Mouse (Mus musculus): Measurements from ENCODE around the gene Bckdk. TPM values are rescaled to one million over a fixed set of nuclear protein-coding genes. Genes with fewer than 3 reads are reported as not detected.
"Not testable (repeated sequence)": the region's sequence is repeated elsewhere in the genome, so short reads cannot be mapped to it uniquely, and the experiment has no call there.

The Bckdk gene
- polyA plus RNA-seq, 1 experiment = 94.7 TPM

DNA sequence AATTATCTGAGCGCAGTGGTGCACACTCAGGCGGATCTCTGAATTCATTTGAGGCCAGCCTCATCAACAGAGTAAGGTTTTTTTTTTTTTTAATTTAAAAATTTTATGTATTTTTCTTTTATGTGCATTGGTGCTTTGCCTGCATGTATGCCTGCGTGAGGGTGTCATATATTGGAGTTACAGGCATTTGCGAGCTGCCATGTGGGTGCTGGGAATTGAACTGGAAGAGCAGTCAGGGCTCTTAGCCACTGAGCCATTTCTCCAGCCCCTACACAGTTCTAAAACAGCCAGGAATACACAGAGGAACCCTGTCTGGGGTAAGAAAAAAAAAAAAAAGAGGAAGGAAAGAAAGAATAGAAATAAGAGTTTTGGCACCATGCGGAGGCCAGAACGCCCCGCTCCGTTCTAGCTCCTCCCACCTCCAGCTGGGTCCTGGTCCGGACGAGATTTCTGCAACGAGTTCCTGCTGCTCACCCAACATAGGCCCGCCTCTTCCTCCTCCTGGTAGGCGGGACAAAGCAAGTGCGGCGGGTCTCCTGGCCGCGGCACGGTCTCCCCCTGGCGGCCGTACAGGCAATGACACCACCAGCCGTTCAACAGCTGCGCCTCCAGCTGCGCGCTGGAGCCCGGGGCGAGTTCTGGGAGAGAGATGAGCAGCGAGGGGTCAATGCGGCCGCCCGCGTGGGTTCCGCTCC, 31.3 kb downstream of the Bckdk start:
- Histone ChIP-seq H3K4me3 (replicated peaks; ENCODE audit: extremely low read depth, low read depth, low read length) (peak overlapping the region; percentile 60), H3K4me1 (ENCODE audit: control insufficient read depth, insufficient read depth, low read length) (0 out of 2 replicates have a peak, but pooled peaks cover 2% of the 10 kb centered on the region)
- WGBS = 6% methylated on average over 32 of the region's 32 CpGs
- TF ChIP-seq CTCF (IDR thresholded peaks at IDR 0.05; ENCODE audit: insufficient read depth, low read length) = peak; percentile 51
- TF ChIP-seq POLR2A (IDR thresholded peaks at IDR 0.05; ENCODE audit: borderline replicate concordance, extremely low read depth, low read depth, low read length) = peak; percentile 68; the same call in 1 of the 2 replicates
- DNase-seq = peak; percentile 94

DNA sequence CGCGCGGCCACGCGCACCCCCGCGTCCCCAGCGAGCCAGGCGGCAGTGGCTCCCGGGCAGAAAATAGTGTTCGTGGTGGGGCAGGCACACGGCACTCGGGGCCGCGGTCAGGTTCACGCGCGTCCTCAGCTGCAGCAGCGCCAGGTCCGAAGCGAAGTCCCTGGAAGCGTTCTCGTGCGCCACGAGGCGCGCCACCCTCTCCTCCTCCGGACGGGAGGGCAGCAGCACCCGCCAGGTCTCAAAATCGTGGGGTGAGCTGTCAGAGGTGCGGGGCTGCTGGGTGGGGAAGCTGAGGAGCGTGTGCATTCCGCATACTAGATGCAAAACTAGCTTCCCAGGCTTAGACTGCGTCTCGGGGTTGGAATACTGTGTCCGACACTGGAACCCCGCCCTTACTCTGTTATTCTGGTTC, 31.9 kb downstream of the Bckdk start:
- Histone ChIP-seq H3K4me1 (ENCODE audit: control insufficient read depth, insufficient read depth, low read length) (0 out of 2 replicates have a peak, but pooled peaks cover 2% of the 10 kb centered on the region), H3K4me3 (replicated peaks; ENCODE audit: extremely low read depth, low read depth, low read length) (peak overlapping the region; percentile 60)
- WGBS = under 1% methylated on average over 38 of the region's 38 CpGs
- DNase-seq = no peak
- TF ChIP-seq POLR2A (IDR thresholded peaks at IDR 0.05; ENCODE audit: borderline replicate concordance, extremely low read depth, low read depth, low read length) = no peak
- no peak for TF ChIP-seq CTCF (IDR thresholded peaks at IDR 0.05; ENCODE audit: insufficient read depth, low read length)

DNA sequence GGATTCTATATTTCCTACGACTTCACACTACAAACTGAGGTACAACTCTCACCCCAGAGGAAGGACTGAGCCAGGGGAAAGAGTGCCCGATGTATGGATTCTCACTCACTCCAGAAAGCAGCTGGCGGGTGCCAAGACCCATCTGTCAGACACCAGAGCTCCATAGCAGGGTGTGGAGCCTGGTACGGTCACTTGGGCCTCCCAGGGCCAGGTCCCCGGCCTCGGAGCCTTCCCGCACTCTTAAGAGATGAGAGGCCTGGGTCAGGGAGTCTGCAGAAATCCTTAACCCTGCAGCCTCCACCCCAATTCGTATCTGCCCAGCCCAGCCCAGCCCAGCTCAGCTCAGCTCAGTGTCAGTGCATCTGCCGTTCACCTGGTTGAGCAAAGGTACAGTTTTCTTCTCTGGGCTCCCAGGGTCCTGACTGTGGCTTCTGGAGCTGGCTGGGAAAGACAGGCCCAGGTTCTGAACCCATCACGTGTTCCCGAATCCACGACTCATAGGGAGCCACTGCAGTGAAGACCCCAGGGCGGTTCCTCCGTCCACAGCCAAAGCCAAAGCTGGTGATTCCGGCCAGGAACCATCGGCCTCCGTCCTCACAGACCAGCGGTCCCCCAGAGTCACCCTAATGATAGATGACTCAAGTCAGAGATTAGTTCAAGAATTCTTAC, 32.5 kb downstream of the Bckdk start:
- H3K4me1 ChIP-seq (ENCODE audit: control insufficient read depth, insufficient read depth, low read length) = 0 out of 2 replicates have a peak, but pooled peaks cover 2% of the 10 kb centered on the region
- TF ChIP-seq POLR2A (IDR thresholded peaks at IDR 0.05; ENCODE audit: borderline replicate concordance, extremely low read depth, low read depth, low read length) (no peak), CTCF (IDR thresholded peaks at IDR 0.05; ENCODE audit: insufficient read depth, low read length) (no peak)
- DNase-seq = no peak
- H3K4me3 ChIP-seq (replicated peaks; ENCODE audit: extremely low read depth, low read depth, low read length) = peak overlapping the region; percentile 60
- 57% methylated on average over 18 of the region's 18 CpGs for WGBS

DNA sequence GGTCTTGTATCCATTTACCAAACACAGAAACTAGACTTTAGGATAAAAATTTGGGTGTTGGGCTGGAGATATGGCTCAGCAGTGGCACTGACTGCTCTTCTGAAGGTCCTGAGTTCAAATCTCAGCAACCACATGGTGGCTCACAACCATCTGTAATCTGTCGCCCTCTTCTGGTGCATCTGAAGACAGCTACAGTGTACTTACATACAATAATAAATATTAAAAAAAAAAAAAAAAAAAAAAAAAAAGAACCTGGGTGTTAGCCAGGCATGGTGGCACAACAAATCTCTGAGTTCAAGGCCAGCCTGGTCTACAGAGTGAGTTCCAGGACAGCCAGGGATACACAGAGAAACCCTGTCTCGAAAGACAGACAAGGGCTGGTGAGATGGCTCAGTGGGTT, 38.2 kb downstream of the Bckdk start:
- H3K4me3 ChIP-seq (replicated peaks; ENCODE audit: extremely low read depth, low read depth, low read length); DNase-seq; H3K4me1 ChIP-seq (ENCODE audit: control insufficient read depth, insufficient read depth, low read length): not testable (repeated sequence)
- 53% methylated on average over 2 of the region's 2 CpGs for whole genome bisulfite sequencing

DNA sequence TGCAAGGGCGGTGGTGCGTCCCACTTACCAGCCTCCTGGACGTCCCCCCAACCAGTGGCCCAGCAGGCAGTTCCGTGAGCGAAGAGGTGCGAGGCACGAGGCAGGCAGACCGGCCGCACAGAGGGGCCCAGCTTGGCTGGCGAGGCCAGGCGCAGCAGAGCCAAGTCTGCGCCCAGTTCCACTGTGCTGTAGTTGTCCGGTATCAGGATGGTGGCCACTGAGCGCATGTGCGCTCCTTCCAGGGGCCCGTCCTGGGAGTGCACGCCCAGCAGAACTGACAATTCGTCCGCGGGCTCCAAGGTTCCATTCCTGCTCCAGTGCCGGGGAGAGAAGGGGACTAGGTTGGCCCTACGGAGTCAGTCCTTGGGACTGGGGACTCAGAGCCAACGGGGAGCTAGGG, 40.7 kb downstream of the Bckdk start:
- no peak overlapping the region for H3K4me3 ChIP-seq (replicated peaks; ENCODE audit: extremely low read depth, low read depth, low read length)

DNA sequence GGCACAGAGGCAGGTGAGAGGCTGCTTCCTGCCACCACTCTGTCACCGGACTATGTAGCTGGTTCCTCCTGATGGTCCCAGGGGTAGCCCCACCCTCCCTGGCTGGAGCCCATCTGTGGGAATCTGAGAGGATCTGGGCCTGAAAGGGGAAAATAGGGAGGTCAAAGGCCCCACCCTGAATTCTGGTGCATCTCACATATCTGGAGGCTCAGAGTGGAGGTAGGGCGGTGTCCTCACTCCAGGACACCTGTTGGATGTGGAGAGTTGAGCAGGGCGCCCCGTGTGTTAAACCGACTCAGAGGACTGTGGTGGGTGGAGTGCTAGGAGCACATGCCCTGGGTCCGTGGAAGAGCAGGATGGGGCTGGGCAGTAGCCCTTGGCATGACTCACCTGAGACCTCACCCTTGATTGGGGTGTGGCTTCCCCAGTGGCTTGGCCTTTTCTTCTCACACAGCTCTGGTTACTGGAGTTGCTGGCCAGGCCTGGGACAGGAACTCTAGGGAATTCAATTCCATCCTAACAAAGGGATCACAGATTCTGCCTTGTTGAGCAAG, 42.7 kb downstream of the Bckdk start, which contains the start of gene Prss36:
Gene Prss36 (minus strand): TSS at position 256 of the 554 bp plus-strand sequence.
- 67% methylated on average over 6 of the region's 6 CpGs for WGBS
- no peaks in the 10 kb centered on the region for H3K4me1 ChIP-seq (ENCODE audit: control insufficient read depth, insufficient read depth, low read length)
- no peak for TF ChIP-seq CTCF (IDR thresholded peaks at IDR 0.05; ENCODE audit: insufficient read depth, low read length)
- no peak for TF ChIP-seq POLR2A (IDR thresholded peaks at IDR 0.05; ENCODE audit: borderline replicate concordance, extremely low read depth, low read depth, low read length)
- DNase-seq = no peak
- H3K4me3 ChIP-seq (replicated peaks; ENCODE audit: extremely low read depth, low read depth, low read length) = no peak within 1 kb of the TSS

More for the DNA sequence above, 40.7 kb downstream of the Bckdk start:
- 16% methylated on average over 23 of the region's 23 CpGs for WGBS
- no peaks in the 10 kb centered on the region for H3K4me1 ChIP-seq (ENCODE audit: control insufficient read depth, insufficient read depth, low read length)
- DNase-seq = no peak
- TF ChIP-seq CTCF (IDR thresholded peaks at IDR 0.05; ENCODE audit: insufficient read depth, low read length) = no peak
- TF ChIP-seq POLR2A (IDR thresholded peaks at IDR 0.05; ENCODE audit: borderline replicate concordance, extremely low read depth, low read depth, low read length) = no peak

DNA sequence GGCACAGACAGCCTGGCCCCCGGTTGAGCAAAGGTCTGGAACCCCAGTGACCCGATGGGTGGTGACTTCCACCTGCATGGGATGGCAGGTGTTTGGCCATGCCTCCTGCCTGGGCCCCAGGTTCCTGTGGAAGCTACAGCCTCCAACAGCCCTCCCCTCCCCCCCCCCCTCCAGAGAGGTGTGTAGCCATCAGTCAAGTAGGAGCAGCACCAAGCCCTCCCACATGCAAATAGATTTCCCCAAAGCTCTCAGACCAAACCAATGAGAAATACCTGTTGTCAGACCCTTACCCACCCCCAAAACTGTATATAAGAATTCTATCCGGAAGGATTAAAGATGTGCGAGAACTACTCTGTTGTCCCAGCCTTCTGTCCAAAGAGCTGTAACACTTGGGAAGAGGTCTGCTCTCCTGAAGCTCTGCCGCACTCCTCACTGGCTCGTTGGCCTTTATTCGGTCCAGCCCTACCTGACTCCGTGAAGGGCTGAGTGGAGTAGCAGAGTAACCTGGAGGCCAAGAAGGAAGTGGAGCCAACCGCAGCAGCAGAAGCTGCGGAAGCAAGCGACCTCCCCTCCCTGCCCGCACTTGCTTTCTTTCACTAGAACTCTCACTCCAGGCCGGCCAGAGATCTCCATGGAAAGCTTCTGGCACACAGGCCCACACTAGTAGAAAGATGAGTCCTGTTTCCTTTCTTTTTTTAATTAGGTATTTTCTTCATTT, 49.1 kb downstream of the Bckdk start:
- WGBS = 33% methylated on average over 13 of the region's 13 CpGs
- DNase-seq = no peak
- TF ChIP-seq CTCF (IDR thresholded peaks at IDR 0.05; ENCODE audit: insufficient read depth, low read length) = no peak
- TF ChIP-seq POLR2A (IDR thresholded peaks at IDR 0.05; ENCODE audit: borderline replicate concordance, extremely low read depth, low read depth, low read length) = no peak
- H3K4me3 ChIP-seq (replicated peaks; ENCODE audit: extremely low read depth, low read depth, low read length) = no peak overlapping the region
- H3K4me1 ChIP-seq (ENCODE audit: control insufficient read depth, insufficient read depth, low read length) = no peaks in the 10 kb centered on the region

DNA sequence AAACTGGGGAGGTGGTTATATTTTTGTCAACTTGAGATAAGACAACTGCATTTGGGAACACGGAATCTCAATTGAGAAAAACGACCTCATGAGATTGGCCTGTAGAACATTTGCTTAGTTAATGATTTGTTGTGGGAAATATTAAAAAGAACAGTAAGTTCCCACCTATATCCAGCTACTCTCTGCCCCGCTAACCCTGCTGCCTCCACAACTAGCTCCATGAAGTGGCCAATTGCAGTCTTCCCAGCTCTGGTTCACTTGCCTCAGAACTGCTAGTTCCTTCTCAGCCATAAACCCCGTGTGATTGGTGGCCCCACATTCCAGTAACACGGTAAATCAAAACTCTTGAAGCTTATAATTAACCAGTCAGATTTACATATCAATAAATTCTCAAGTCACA, 55.5 kb downstream of the Bckdk start:
- H3K4me3 ChIP-seq (replicated peaks; ENCODE audit: extremely low read depth, low read depth, low read length) = no peak overlapping the region
- no peak for TF ChIP-seq CTCF (IDR thresholded peaks at IDR 0.05; ENCODE audit: insufficient read depth, low read length)
- TF ChIP-seq POLR2A (IDR thresholded peaks at IDR 0.05; ENCODE audit: borderline replicate concordance, extremely low read depth, low read depth, low read length) = no peak
- DNase-seq = no peak
- 57% methylated on average over 5 of the region's 5 CpGs for WGBS
- no peaks in the 10 kb centered on the region for H3K4me1 ChIP-seq (ENCODE audit: control insufficient read depth, insufficient read depth, low read length)

Other genes with a start within 250 kb of the Bckdk start
- gene Bcl7c, start 195.1 kb upstream of the Bckdk start, polyA plus RNA-seq (2012; rRNA removed) = 22.0 and 26.8 TPM in 2 replicates
- gene Ctf1, start 191.3 kb upstream of the Bckdk start, polyA plus RNA-seq (2012; rRNA removed) = 20.1 and 21.1 TPM in 2 replicates
- not detected in 2 replicates for gene Ctf2, start 171.9 kb upstream of the Bckdk start, polyA plus RNA-seq (2012; rRNA removed)
- gene Fbxl19, start 159.5 kb upstream of the Bckdk start, polyA plus RNA-seq (2012; rRNA removed) = 25.9 and 27.3 TPM in 2 replicates
- gene Orai3, start 134.3 kb upstream of the Bckdk start, polyA plus RNA-seq (2012; rRNA removed) = 39.1 and 45.6 TPM in 2 replicates
- gene Setd1a, start 127.4 kb upstream of the Bckdk start, polyA plus RNA-seq (2012; rRNA removed) = 10.8 and 15.6 TPM in 2 replicates
- gene Gm49388, start 118.5 kb upstream of the Bckdk start, polyA plus RNA-seq (2012; rRNA removed) = not detected in 2 replicates
- gene Hsd3b7, start 103.5 kb upstream of the Bckdk start, polyA plus RNA-seq (2012; rRNA removed) = 79.4 and 81.7 TPM in 2 replicates
- gene Stx4a, start 79.8 kb upstream of the Bckdk start, polyA plus RNA-seq (2012; rRNA removed) = 63.5 and 77.9 TPM in 2 replicates
- gene Stx1b, start 79.5 kb upstream of the Bckdk start, polyA plus RNA-seq (2012; rRNA removed) = 5.1 and 7.6 TPM in 2 replicates
- 22.0 and 23.4 TPM in 2 replicates for gene Zfp646, start 27.9 kb upstream of the Bckdk start, polyA plus RNA-seq (2012; rRNA removed)
- gene Zfp668, start 27.3 kb upstream of the Bckdk start, polyA plus RNA-seq (2012; rRNA removed) = 6.0 and 6.7 TPM in 2 replicates
- gene Prss53, start 13.1 kb upstream of the Bckdk start, polyA plus RNA-seq (2012; rRNA removed) = 3.4 and 5.0 TPM in 2 replicates
- gene Gm21974, start 8.6 kb upstream of the Bckdk start, polyA plus RNA-seq (2012; rRNA removed) = not detected in 2 replicates
- 176 and 201 TPM in 2 replicates for gene Vkorc1, start 8.5 kb upstream of the Bckdk start, polyA plus RNA-seq (2012; rRNA removed)
- 10.4 and 12.5 TPM in 2 replicates for gene Kat8, start 8.4 kb downstream of the Bckdk start, polyA plus RNA-seq (2012; rRNA removed)
- 157 and 158 TPM in 2 replicates for gene Prss8, start 26.0 kb downstream of the Bckdk start, polyA plus RNA-seq (2012; rRNA removed)
- gene Prss36, start 42.6 kb downstream of the Bckdk start, polyA plus RNA-seq (2012; rRNA removed) = 14.6 and 17.5 TPM in 2 replicates
- 221 and 299 TPM in 2 replicates for gene Fus, start 63.4 kb downstream of the Bckdk start, polyA plus RNA-seq (2012; rRNA removed)
- gene Pycard, start 89.8 kb downstream of the Bckdk start, polyA plus RNA-seq (2012; rRNA removed) = 28.0 and 66.7 TPM in 2 replicates
- gene Trim72, start 99.9 kb downstream of the Bckdk start, polyA plus RNA-seq (2012; rRNA removed) = 5.1 and 15.4 TPM in 2 replicates
- gene Itgam, start 158.6 kb downstream of the Bckdk start, polyA plus RNA-seq (2012; rRNA removed) = 25.2 and 27.6 TPM in 2 replicates
- gene Gm49368, start 158.6 kb downstream of the Bckdk start, polyA plus RNA-seq (2012; rRNA removed) = 0.07 and 0.12 TPM in 2 replicates
- 20.6 and 25.0 TPM in 2 replicates for gene Itgax, start 225.5 kb downstream of the Bckdk start, polyA plus RNA-seq (2012; rRNA removed)